Mouse (Mus musculus) T-cell, adult 2 months (primary cell): ENCODE results near the gene Rnf31.

ENCODE experiments used
- DNase-seq: peaks from one replicate; pipeline ENCODE4 v3.0.0; 2022; ENCODE audit warnings: low spot score

The Rnf31 gene

DNA sequence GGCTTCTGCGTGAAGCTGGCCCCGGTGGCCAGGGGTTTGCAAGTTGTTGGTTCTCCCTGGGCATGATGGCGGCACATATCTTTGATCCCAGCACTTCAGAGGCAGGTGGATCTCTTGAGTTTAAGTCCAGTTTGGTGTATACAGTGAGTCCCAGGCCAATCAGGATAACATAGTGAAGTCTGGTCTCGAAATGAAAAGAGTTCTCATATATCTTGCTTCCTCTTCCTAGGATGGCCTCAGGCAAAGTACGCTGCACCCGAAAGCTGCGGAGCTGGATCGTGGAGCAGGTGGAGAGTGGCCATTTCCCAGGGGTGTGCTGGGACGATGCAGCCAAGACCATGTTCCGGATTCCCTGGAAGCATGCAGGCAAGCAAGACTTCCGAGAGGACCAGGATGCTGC lies 13.3 kb downstream of the Rnf31 start:
- DNase-seq = no peak

DNA sequence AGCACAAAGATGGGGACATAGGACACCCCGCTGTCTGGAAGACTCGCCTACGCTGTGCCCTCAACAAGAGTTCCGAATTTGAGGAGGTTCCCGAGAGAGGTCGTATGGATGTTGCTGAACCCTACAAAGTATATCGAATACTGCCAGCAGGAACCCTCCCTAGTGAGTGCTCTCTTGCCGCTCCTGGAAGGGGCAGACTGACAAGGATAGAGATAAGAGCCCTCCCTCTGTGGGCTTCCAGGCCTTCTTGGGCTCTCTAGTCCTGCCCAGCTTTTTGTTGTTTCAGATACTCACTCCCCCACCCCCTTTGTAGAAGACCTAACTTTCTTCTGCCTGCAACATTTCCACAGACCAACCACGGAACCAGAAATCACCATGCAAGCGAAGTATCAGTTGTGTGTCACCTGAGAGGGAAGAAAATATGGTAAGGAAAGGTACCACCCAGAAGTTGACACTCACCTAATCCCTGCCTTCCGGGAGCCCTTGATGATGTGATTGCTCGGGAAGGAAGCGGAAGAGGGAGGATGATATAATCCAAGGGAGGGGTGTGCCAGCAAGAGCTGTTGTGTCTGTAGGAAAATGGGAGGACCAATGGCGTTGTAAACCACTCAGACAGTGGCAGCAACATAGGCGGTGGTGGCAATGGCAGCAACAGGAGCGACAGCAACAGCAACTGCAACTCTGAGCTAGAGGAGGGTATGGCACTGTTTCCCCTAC lies 14.4 kb downstream of the Rnf31 start:
- no peak for DNase-seq

DNA sequence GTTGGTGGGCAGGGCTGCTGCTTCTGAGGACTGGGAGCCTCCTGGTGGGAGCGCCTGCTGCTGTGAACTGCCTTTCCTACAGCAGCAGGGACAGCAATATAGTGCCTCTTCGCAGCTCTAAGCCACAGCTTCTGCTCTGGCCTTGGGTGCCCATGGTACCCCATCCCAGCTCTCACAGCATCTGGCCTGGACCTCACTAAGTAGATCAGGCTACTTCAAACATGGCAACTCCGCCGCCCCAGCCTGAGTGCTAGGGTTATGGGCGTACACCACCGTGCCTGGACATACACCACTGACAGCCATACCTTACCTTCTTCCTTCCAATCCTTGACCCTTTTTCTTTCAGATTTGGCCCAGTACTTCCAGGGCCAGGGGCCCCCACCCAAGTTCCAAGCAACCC lies 16.8 kb downstream of the Rnf31 start:
- DNase-seq = no peak

GRCm38 (mm10) chr14:55613346-55613745 lies 21.8 kb downstream of the Rnf31 start:
- DNase-seq = no peak

DNA sequence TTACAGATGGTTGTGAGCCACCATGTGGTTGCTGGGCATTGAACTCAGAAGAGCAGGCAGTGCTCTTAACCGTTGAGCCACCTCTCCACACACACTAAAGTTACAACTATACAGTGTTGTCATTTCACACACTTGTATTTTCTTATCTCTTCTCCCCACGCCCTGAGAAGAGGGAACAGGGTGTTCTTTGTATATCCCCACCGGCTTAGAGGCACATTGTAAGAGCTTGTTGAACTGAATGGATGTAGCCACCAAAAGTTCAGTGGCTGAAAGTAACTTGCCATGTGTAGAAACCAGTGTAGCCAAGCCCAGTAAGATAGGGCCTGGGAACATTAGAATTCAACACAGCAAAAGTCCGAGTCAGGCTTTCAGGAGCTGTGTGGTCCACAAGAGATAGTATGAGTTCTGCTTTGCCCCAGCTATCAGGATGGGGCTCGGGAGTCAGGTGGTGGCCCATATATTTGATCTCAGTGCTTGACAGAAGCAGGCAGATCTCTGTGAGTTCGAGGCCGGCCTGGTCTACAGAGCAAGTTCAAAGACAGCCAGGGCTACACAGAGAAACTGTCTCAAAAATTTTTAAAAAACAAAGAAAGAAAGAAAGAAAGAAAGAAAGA lies 23.2 kb downstream of the Rnf31 start:
- DNase-seq = no peak

DNA sequence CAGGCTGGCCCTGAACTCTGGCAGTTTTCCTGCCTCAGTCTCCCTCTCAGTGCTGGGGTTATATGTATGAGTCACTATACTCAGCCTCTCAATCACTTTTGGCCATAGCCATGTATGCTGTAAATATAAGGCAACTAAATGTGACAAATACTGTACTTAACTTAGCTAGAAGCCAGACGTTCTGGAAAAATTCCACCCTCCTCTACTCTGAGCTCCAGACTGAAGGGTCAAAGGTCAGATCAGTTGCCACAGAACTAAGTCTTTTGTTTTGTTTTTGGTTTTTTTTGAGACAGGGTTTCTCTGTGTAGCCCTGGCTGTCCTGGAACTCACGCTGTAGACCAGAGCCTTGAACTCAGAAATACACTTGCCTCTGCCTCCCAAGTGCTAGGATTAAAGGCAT lies 24.4 kb downstream of the Rnf31 start:
- no peak for DNase-seq

- no peak for DNase-seq
Measured at GRCm38 (mm10) chr14:55616844-55617243, 25.3 kb downstream of the Rnf31 start.

DNA sequence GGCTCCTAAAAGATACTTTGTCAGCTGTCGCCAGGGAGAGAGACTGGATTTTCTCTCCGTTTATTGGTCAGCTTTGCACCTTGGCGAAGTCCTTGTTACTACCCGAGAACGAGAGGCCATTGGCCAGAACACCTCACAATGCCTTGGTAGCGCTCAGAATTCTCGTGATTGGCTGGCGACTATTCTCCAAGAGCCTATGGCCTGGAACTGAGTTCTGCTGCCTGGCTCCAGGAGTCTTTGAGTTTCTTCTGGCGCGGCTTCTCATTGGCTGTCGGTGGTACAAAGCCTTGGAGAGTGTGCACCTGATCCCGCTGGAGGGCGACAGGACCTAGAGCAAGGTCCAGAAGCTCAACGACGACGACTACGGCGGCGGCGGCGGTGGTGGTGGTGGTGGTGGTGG lies 26.3 kb downstream of the Rnf31 start, which contains the start of gene Rec8:
TSS of gene Rec8 (plus strand) at position 216 of the 400 bp plus-strand sequence.
- peak; percentile 10 for DNase-seq

- DNase-seq = peak; percentile 15
Measured at GRCm38 (mm10) chr14:55618486-55619195, 27.1 kb downstream of the Rnf31 start.

DNA sequence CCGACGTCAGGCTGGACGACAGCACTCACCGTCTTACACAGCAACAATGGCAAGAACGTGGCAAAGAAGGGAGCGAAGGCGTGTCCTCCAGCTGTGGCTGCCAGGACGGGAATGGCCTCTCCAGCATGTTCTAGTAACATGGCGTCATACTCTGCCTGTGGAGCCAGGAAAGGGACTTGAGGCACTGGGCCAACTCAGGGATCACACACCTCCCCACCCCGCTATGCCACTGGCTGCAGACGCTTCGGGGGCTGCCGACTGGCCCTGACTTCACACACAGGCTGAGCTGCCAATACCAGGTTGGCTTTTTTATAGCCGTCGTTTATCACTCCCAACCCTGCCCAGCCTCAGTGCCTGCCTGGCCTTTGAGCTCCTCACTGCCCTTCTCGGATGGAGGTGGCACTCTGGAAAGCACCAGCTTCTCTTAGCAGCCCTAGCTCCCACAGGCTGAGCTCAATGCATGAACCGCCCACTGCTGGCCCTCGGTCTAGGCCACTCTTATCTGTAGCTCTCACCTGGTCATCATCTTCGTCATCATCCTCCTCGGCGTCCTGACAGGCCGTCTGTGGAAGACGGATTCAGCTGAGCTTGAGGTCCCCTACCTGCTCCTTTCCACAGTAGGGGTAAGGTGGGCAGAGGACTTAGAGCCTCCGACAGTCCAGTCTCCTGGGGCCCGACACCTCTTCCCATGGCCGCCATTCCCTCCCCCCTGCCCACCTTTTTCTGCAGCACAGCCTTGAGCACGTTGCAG lies 36.7 kb downstream of the Rnf31 start:
- no peak for DNase-seq

DNA sequence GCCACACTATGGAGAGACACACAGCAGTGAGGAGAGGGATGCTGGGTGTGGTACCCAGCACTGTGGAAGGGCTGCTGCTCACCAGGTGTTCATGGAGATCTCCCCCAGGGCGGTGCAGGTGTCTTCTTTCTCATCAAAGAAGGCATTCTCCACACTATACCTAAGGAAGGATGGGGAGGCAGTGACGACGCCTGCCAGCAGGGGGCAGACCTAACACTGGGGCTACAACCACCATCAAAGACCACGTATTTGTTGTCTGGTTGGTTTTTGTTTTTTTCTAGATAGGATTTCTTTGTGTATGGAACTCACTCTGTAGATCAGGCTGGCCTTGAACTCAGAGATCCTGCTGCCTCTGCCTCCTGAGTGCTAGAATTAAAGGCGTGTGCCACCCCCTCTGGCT lies 37.8 kb downstream of the Rnf31 start:
- DNase-seq = peak; percentile 79

DNA sequence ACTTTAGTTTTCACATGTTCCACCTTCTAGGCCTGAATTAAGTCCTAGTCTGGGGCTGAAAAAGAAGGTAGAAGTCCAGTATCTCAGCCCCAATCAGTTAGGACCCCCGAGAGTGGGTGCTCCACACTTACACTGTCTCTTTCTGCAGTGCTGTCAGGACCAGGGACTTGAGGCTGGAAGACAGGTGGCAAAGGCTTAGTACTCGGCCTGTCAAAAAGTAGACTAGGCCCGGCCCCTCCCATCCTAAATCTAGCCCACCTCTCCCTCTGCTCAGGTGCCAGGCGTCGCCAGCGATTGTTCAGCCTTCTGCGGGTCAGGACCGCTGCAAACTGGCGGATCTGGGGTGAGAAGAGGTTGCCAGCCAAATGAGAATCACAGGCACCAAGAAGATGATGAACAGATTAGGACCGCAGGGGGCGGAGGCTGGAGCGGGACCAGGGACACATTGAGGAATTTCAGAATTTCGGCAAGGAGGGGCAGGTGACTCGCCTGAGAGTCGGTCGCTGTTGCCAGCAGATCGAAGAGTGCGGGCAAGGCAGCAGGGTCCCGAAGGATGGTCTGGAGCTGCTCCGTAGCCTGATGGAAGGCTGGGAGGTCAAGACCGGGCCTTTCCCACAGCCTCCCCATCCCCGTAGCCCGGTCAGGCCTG lies 43.5 kb downstream of the Rnf31 start:
- no peak for DNase-seq

DNA sequence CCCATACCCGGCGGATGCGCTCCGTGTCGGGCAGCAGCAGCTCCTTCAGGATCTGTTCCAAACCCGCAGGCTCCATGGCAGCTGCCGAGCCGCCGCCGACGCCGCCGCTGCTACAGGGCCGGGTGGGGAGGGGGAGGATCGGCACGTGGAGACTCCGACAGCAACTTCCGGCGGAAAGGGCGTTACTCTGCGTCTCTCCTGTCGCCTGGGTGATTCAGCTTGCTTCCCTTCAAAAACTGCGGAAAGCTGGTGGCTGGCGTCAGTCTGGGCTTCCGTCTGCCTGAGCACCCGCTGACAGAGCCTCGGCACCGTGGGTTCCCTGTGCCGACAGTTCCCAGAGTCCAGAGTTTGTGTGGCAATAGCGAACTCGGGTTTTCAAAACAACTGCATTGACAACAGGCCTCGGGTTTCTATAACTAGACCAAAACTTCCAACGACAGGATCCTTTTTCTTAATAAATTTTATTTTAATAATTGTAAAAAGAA lies 44.1 kb downstream of the Rnf31 start, which contains the start of gene Ipo4:
TSS of gene Ipo4 (minus strand) at position 435 of the 485 bp plus-strand sequence.
- peak; percentile 90 for DNase-seq

- DNase-seq = no peak
Measured at GRCm38 (mm10) chr14:55637795-55638194, 46.3 kb downstream of the Rnf31 start, which contains the start of gene Gm49378. Gm49378 (minus strand) TSS chr14:55637895.

- DNase-seq = no peak
Measured at GRCm38 (mm10) chr14:55640816-55641215, 49.3 kb downstream of the Rnf31 start.

DNA sequence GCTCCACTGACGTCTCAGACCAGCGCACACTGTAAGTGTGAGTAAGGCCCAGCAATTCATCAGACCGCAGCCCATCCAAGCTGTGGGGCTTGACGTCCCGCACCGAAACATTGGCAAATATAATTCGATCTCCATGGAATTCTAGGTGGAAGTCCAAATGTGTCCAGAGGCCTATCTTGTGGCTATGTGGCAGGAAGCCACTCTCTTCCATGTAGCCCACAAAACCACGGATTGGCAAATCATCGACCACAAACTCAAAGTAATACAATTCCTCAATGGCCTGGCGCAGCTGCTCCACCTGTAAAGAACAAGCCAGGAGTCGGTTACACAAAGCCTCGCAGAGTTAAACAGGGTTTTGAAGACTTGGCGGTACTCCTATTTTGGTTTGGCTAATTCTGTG lies 49.8 kb downstream of the Rnf31 start:
- DNase-seq = no peak

DNA sequence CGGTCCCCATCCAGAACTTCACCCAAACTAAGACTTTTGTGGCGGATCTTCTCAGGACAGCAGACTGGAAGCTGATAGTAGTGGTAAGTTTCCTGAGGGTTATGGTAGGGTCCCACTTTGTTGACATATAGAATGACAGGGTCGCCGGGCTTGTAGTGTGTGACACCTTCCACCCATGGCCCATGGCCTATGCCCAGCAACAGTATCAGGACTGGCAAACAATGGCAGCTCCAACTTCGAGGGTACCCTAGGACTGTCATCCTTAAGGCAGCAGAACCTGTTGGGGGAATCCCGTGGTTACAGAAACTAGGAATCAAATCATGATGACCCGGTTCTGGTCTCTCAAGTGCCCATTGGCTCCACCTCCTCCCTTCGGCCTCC lies 51.2 kb downstream of the Rnf31 start:
- DNase-seq = no peak

GRCm38 (mm10) chr14:55643060-55643907 lies 51.8 kb downstream of the Rnf31 start, which contains the start of gene Tm9sf1:
Tm9sf1 (minus strand) TSS chr14:55643806.
- DNase-seq = peak; percentile 81

- DNase-seq = peak; percentile 47
Measured at GRCm38 (mm10) chr14:55644261-55644888, 52.9 kb downstream of the Rnf31 start.

DNA sequence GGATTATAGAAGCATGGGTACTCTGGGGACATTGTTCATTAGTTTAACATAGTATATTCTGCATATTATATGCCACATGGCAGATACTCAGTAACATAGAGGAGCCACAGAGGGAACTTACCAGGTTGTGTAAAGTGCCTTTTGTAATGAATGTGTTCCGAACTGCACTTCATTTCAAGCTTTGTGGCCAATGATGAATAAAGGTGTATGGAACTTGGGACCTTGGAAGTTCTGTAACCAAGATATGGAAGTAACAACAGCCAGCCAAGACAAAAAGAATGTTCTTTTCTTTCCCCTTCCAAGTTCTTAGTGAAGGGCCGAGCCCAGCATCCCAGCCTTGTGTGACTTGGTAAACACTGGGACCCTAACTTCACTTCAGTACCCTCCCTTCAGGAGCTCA lies 58.4 kb downstream of the Rnf31 start, which contains the start of gene Tssk4:
TSS of gene Tssk4 (plus strand) at position 301 of the 400 bp plus-strand sequence.
- no peak for DNase-seq
